Mouse (Mus musculus): Measurements from ENCODE around the gene Gtf2a2. TPM values are rescaled to one million over a fixed set of nuclear protein-coding genes. Genes with fewer than 3 reads are reported as not detected.
"Not testable (repeated sequence)": the region's sequence is repeated elsewhere in the genome, so short reads cannot be mapped to it uniquely, and the experiment has no call there.

Gtf2a2 gene
- polyA plus RNA-seq, 2 experiments from 2014 or later, result 135 to 193 TPM

GRCm38 (mm10) chr9:70021610-70022009 lies 9.3 kb downstream of the Gtf2a2 start:
- no peak for ATAC-seq

- ATAC-seq, result no peak
These were observed 9.7 kb downstream of the Gtf2a2 start for GRCm38 (mm10) chr9:70022083-70022482.

DNA sequence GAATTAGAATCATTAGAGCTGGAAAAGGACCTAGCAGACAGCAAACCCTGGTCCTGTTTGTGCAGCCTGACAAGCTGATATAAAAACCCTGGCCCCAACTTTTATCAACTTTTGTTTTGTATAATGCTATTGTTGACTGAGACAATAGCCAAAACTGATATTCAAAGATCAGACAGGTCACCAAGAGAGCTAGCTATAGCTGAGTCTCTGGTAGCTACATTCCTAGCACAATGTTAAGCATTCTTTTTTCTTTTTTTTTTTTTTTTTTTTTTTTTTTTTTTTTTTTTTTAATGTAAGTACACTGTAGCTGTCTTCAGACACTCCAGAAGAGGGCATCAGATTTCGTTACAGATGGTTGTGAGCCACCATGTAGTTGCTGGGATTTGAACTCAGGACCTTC lies 11.3 kb downstream of the Gtf2a2 start:
- ATAC-seq, result not testable (repeated sequence)

- ATAC-seq, result no peak
These were observed 12.3 kb downstream of the Gtf2a2 start for GRCm38 (mm10) chr9:70024648-70025047.

DNA sequence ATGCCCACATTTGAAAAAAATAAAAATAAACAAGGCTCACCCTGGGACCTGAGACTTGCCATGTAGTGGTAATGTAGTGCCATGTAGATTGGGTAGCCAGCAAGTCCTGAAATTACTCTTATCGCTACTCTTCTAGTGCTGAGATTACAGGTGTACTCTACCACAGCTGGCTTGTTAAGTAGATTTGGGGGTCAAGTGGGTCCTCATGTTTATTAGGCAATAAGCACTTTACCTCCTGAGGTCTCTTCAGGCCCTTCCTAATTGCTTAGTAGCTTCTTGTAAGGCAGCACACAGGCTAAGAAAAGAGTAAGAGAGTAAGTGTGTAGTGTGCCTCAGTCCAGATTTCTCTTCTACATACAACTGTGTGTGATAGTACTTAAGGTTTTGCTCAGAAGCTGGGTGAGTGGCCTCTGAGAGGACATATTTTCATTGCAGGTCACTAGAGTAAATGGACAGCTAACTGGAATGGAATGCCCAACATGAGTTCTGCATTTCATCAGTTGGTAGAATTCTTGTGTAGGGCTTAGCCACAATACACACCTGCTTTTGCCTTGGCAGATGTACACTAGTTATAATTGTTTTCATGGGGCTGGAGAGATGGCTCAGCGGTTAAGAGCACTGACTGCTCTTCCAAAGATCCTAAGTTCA lies 13.1 kb downstream of the Gtf2a2 start:
- ATAC-seq, result no peak

- no peak for ATAC-seq
These were observed 19.8 kb downstream of the Gtf2a2 start for GRCm38 (mm10) chr9:70032167-70032566.

DNA sequence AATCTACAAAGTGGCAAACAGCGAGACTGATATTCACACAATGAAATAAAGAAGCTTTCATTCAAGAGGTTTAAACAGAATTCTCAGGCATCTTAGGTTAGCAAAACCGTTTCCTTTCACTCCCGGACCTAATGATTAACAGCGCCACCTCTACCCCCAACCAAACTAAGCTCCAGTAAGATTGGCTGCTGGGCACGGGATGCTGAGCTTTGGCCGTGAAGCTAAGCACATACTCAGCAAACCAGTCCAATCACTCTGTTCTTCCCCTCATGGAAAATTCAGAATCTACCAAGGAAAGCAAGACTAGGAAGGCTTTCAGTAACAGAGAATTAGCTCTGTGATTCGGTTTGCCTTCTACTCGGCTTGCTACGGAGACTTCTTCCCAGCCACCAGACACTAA lies 20.7 kb downstream of the Gtf2a2 start:
- no peak for ATAC-seq

- no peak for ATAC-seq
These were observed 22.4 kb downstream of the Gtf2a2 start for GRCm38 (mm10) chr9:70034702-70035101.

- no peak for ATAC-seq
These were observed 24.3 kb downstream of the Gtf2a2 start for GRCm38 (mm10) chr9:70036646-70037045.

- ATAC-seq, result no peak
These were observed 25.6 kb downstream of the Gtf2a2 start, which contains the start of gene Gcnt3 for GRCm38 (mm10) chr9:70037988-70038387. Gene Gcnt3 (minus strand): TSS chr9:70038088.

- ATAC-seq, result peak; percentile 47
These were observed 27.4 kb downstream of the Gtf2a2 start for GRCm38 (mm10) chr9:70039597-70040385.

DNA sequence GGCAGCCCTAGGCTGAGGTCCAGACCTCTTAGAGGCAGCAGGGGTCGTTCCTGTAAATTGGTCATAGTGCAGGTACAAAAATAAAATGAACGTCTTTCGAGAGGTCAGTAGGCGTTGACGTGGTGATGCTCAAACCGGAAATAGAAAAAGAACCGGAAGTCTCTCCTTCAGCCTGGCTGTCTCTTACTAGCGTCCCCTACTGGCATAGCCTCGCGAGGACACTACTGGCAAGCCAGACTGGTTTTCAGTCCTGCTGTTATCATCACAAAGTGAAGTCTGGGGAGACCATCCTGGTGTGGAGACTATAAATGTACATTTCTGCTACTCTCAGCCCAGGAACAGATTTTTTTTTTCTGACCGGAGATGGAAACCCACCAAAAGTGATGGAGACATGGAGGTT lies 28.2 kb downstream of the Gtf2a2 start:
- no peak for ATAC-seq

DNA sequence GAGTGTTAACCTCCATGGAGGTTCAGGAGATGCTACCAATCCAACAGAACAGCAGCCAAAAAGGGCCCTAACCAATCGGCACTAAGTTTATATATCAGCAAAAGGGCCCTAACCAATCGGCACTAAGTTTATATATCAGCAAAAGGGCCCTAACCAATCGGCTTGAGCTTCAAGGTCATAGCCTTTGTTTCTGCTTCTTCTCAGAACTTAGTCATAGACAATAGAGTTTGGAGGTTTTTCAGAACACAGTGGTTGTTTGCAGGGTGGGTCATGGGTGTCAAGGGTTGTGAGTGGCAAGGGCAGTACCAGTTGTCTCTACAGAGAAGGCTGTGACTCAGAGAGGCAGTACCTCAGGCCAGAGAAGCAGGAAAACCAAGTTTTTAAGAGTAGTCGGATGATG lies 29.8 kb downstream of the Gtf2a2 start:
- ATAC-seq, result no peak

DNA sequence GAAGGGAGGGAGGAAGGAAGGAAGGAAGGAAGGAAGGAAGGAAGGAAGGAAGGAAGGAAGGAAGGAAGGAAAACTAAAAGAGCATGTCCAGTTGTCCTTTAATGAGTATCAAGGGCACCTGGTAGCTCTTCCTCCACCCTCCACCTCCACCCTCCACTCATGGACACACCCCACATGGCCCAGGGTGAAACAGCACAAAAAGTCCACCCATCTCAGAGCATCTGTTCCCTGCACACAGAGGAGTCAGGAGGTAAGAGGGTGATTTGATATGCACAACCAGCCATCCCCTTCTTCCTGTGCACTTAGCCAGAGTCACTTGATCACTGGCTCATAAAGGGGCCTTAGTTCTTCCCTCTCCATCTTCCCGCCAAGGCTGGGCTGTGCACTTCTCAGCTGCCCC lies 30.6 kb downstream of the Gtf2a2 start:
- no peak for ATAC-seq

GRCm38 (mm10) chr9:70044865-70045264 lies 32.5 kb downstream of the Gtf2a2 start:
- no peak for ATAC-seq

- no peak for ATAC-seq
These were observed 33.9 kb downstream of the Gtf2a2 start for GRCm38 (mm10) chr9:70046255-70046654.

GRCm38 (mm10) chr9:70047839-70048238 lies 35.5 kb downstream of the Gtf2a2 start:
- ATAC-seq, result no peak

DNA sequence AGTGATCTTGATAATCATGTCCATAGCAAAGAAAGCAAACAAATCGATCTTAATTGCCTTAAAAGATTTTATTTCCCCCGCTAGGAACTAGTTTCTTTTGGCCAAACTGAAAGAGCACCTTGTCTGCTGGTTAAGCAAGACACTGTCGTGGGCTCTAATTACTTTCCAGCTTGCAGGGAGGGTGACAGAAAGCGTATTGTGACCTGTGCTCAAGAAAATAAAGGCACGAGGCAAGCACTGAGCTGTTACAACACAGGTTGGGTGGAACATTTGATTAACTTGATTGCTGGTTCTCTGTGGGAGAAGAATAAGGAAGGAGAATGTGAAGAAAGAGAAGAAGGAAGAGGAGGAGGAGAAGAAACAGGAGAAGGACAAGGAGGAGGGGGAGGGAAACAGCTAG lies 35.9 kb downstream of the Gtf2a2 start:
- no peak for ATAC-seq

DNA sequence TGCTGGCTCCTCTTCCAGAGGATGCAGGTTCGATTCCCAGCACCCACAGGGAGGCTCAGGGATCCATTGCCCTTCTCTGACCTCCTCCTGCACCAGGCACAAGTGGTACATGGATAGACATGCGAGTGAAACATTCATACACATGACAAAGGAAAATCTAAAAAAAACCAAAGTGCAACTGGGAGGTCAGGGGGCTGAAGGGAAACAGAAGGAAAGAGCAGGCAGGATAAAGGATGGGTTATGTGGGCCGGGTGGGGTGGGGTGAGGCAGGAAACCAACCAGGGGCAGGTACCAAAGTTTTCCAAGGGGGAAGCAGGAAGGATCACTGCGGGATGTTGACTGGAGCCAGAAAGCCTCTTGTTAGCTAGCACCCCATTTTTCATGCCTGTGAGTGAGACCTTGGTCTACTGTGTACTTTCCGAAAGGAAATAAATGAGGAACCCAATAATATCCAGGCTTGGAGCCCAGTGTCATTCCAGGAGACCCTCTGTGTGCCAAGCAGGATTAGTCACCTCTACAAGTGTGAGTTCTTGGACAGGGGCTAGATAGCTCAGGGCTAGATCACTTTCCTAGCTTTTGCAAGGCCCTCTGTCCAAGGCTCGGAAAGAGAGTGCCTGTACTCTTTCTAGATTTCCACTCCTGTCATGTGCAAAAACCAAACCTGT lies 36.5 kb downstream of the Gtf2a2 start:
- ATAC-seq, result no peak

- no peak for ATAC-seq
These were observed 37.0 kb downstream of the Gtf2a2 start for GRCm38 (mm10) chr9:70049416-70049783.

DNA sequence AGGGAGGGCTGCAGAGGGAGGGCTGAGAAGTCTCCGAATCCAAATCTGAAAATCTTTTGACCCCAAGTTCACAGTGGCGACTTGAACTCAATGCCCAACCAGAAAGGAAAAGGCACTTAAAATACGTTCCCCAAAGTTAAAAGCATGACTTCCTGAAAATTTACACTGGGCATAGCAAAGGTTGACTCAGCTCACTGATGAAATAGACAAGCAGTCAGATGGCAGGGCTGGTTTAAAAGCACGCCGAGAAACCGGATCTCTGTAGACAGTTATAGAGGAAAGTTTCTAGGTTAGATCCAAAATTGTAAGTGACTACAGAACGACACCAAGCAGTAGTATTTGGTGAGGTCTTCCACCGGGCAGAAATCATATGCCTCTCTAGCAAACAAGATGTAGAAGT lies 37.5 kb downstream of the Gtf2a2 start:
- no peak for ATAC-seq

GRCm38 (mm10) chr9:70052730-70053129 lies 40.4 kb downstream of the Gtf2a2 start:
- no peak for ATAC-seq

DNA sequence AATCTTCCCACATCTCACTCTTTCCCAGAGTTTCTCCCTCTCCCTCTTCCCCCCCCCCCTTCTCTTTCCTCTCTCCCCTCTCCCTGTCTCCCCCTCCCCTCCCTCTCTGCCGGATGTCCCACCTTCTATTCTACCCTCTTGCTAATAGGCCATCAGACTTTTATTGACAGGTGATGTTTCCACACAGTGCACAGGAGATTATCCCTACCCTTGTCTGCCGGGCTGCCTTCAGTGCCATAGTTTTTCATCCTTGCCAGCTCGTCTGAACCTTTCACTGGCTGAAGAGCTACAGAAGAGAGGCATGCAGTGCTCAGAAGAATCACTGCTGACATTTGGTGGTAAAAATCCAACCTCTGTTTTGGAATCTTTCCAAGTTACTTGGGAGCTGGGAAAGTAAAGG lies 41.1 kb downstream of the Gtf2a2 start:
- no peak for ATAC-seq

- no peak for ATAC-seq
These were observed 49.7 kb downstream of the Gtf2a2 start for GRCm38 (mm10) chr9:70062012-70062411.

All from CD4-positive, CD25-positive, alpha-beta regulatory T cell, adult 4 months (primary cell).